Mouse (Mus musculus): ENCODE measurements around the gene Sh2d6. TPM values are rescaled to one million over a fixed set of nuclear protein-coding genes. Genes with fewer than 3 reads are reported as not detected.

Sh2d6 gene
- polyA plus RNA-seq (2012; ENCODE audit: insufficient read depth, insufficient read length, low replicate concordance, missing spikeins): not detected in 2 replicates

DNA sequence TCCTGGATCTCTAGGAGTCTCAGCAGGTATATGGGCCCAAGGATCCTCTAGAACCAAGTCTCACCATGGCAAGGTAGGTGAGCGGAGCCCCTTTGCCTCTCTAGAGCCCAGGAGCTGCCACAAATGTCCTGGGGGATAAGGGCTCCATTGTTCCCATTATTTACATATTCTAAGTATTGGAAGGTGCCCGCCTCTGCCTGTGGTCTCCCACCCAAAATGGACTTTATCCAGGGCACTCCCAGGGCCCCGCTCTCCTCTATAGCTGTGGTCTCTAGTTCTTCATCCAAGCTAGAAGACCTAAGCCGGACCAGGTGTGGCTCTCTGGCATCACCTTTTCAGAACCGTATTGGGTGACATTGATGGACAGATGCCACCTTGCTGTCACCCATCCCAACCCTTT lies at the start of gene Sh2d6:
Gene Sh2d6 (minus strand): TSS at position 101 of the 400 bp plus-strand sequence.
- 92% methylated on average over 5 of the region's 5 CpGs for WGBS
- peak within 1 kb of the TSS; percentile 55 for H3K27ac ChIP-seq (ENCODE audit: insufficient read depth, low read depth, low read length)
- TF ChIP-seq POLR2A (IDR thresholded peaks at IDR 0.05; ENCODE audit: insufficient read depth, low read depth, low read length) (no peak), CTCF (IDR thresholded peaks at IDR 0.05; ENCODE audit: insufficient read depth, low read depth, low read length) (no peak)
- peaks cover 23% of the 10 kb centered on the region for H3K4me1 ChIP-seq (ENCODE audit: control insufficient read depth, insufficient read depth, low read length)
- H3K4me3 ChIP-seq (ENCODE audit: insufficient read depth, low read depth, low read length): no peak within 1 kb of the TSS

DNA sequence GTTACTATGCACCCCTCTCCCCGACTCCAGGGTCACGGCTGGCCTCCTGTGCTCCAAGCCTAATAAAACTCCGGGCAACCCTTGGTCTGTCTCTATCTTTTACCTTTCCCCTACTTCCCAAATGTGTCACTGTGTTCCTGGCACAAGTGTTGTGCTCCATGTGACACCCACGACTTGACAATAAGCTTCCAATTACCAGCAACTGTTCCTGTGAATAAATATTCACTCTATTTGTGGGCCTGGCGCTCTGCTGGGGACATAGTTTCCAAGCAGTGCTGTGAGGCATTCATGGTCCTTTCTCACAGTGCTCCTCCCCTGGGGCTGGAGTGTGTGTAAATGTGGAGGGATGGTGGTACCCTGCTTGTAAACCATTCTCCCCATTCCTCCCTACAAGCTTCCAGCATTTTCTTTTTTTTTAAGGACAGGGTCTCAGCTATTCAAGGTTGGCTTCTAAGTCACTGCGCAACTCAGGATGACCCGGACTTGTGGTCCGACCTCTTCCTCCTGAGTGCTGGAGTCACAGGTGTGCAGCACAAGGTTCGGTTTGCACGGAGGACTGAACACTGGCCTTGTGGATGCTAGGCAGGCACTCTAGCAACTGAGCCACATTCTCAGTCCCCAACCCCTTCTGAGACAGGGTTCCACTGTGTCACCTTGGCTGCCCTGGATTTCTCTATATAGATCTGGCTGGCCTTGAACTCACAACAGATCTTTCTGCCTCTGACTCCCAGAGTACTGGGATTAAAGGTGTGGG lies 49.3 kb upstream of the Sh2d6 start:
- TF ChIP-seq POLR2A (IDR thresholded peaks at IDR 0.05; ENCODE audit: insufficient read depth, low read depth, low read length): no peak
- no peak for TF ChIP-seq CTCF (IDR thresholded peaks at IDR 0.05; ENCODE audit: insufficient read depth, low read depth, low read length)
- 0 out of 2 replicates have a peak overlapping the region, but pooled peaks have one; percentile 9 for H3K27ac ChIP-seq (ENCODE audit: insufficient read depth, low read depth, low read length)
- peaks cover 8% of the 10 kb centered on the region for H3K4me1 ChIP-seq (ENCODE audit: control insufficient read depth, insufficient read depth, low read length)
- no peak overlapping the region for H3K4me3 ChIP-seq (ENCODE audit: insufficient read depth, low read depth, low read length)
- 65% methylated on average over 10 of the region's 10 CpGs for WGBS

DNA sequence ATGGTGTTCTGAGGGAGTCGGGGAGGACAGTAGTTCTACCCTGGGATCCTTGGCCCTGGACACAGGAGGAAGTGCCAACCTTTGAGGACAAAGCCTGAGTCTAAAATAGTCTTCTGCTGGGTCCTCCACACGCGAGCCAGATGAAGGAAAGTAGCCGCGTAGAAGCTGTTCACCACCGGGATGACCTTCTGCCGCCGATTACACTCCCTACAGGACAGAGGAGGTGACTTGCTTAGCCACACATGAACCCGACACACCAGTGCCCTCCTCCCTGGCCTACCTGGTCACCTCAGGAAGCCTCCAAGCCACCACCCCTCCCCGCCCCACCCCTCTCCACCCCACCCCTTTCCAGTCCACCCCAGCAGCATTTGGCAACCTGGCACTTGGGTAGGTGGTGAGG lies 47.2 kb upstream of the Sh2d6 start:
- 85% methylated on average over 10 of the region's 10 CpGs for WGBS
- no peak for TF ChIP-seq CTCF (IDR thresholded peaks at IDR 0.05; ENCODE audit: insufficient read depth, low read depth, low read length)
- TF ChIP-seq POLR2A (IDR thresholded peaks at IDR 0.05; ENCODE audit: insufficient read depth, low read depth, low read length): no peak
- H3K4me1 ChIP-seq (ENCODE audit: control insufficient read depth, insufficient read depth, low read length): peaks cover 16% of the 10 kb centered on the region
- H3K27ac ChIP-seq (ENCODE audit: insufficient read depth, low read depth, low read length): no peak overlapping the region
- no peak overlapping the region for H3K4me3 ChIP-seq (ENCODE audit: insufficient read depth, low read depth, low read length)

DNA sequence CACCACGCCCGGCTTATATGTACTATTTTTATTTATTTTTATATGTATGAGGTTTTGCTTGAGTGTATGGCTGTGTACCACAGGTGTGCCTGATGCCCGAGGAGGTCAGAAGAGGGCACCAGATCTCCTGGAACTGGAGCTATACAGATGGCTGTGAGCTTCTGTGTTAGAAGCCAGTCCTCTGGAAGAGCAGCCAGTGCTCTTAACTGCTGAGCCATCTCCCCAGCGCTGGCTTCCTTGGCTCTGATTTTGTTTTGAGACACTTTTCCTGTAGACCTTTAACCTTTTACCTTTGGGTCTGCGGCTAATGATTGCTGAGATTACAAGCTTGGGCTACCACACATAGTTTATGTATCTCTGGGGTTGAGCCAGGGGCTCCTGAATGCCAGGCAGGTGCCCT lies 46.0 kb upstream of the Sh2d6 start:
- 92% methylated on average over 5 of the region's 5 CpGs for WGBS
- H3K4me1 ChIP-seq (ENCODE audit: control insufficient read depth, insufficient read depth, low read length): peaks cover 29% of the 10 kb centered on the region
- H3K27ac ChIP-seq (ENCODE audit: insufficient read depth, low read depth, low read length): no peak overlapping the region
- no peak overlapping the region for H3K4me3 ChIP-seq (ENCODE audit: insufficient read depth, low read depth, low read length)
- TF ChIP-seq POLR2A (IDR thresholded peaks at IDR 0.05; ENCODE audit: insufficient read depth, low read depth, low read length) (no peak), CTCF (IDR thresholded peaks at IDR 0.05; ENCODE audit: insufficient read depth, low read depth, low read length) (no peak)

DNA sequence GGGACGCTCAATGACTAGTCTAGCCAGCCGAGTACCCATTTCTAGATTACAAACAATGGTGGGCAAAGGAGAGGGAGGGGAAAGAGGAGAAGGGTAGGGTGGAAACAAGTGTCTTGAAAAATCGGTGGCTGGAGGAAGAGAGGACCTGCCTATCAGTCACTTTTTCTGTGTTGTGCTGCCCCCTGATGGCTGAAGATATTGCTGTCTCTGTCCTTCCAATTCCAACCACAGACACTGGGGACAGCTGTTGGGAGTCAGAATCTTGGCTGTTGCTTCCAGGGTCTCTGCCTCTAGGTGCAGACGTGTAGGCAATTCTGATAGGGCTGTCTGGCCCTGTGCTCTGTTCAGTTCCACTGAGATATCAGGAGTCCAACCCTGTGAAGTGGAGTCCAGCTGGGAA lies 44.5 kb upstream of the Sh2d6 start:
- Histone ChIP-seq H3K27ac (ENCODE audit: insufficient read depth, low read depth, low read length) (no peak overlapping the region), H3K4me1 (ENCODE audit: control insufficient read depth, insufficient read depth, low read length) (peaks cover 30% of the 10 kb centered on the region), H3K4me3 (ENCODE audit: insufficient read depth, low read depth, low read length) (no peak overlapping the region)
- WGBS: 2% methylated on average over 4 of the region's 4 CpGs
- TF ChIP-seq POLR2A (IDR thresholded peaks at IDR 0.05; ENCODE audit: insufficient read depth, low read depth, low read length) (no peak), CTCF (IDR thresholded peaks at IDR 0.05; ENCODE audit: insufficient read depth, low read depth, low read length) (peak; percentile 32; the same call in 1 of the 2 replicates)

DNA sequence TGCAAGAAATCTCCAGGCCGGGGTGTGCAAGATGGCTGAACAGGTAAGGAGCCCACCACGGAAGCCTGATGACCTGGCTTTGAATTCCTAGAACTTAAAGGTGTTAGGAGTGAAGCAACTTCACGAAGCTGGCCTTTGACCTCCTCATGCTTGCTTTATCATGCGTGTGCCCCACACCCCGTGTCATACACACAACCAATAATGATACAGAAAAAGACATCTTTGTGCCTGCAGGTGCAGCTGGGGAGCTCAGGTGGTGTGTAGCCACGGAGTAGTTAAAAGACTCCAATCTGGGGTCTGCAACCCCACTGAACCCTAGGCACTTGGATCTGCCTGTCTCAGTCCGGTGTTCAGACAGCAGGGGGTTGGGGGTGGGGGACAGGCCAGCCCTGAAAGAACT lies 44.0 kb upstream of the Sh2d6 start:
- TF ChIP-seq POLR2A (IDR thresholded peaks at IDR 0.05; ENCODE audit: insufficient read depth, low read depth, low read length) (no peak), CTCF (IDR thresholded peaks at IDR 0.05; ENCODE audit: insufficient read depth, low read depth, low read length) (no peak)
- Histone ChIP-seq H3K4me3 (ENCODE audit: insufficient read depth, low read depth, low read length) (no peak overlapping the region), H3K27ac (ENCODE audit: insufficient read depth, low read depth, low read length) (no peak overlapping the region), H3K4me1 (ENCODE audit: control insufficient read depth, insufficient read depth, low read length) (peaks cover 28% of the 10 kb centered on the region)
- 74% methylated on average over 7 of the region's 7 CpGs for WGBS

DNA sequence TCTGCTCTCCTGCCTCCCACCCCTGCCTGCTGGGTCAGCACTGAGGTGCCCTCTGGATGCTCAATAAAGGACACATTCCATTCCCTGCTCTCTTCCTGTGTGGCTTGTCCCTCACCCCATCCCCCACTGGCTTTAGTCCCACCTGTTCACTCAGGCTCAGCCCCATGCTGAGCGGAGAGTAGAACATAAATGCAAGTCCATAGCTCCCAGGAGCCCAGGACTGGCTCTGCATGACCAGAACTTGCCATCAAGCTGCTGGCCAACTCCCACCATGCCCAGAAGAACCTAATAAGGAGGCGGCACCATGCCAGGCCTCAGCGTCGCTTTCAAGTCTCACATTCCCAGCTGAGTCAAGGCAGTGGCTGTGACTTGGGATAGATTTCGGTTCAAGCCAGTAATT lies 41.4 kb upstream of the Sh2d6 start:
- peaks cover 28% of the 10 kb centered on the region for H3K4me1 ChIP-seq (ENCODE audit: control insufficient read depth, insufficient read depth, low read length)
- WGBS: 35% methylated on average over 5 of the region's 5 CpGs

DNA sequence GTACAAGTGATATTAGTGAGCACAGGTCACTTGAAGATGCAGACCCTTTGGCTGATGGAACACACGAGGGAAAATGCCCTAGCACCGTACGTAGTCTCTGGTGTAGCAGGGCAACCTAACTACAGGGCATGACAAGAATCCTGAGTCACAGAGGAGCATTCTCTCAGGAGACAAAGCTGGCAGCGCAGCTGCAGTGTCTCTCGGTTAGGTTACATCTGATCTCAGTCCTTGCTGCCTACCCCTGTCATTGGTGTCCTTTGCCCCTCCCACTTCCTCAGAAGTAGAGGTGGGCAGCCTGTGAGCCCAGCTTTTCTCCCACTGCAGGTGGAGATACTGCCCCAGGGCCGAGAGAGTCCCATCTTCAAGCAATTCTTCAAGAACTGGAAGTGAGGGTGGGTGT lies 41.0 kb upstream of the Sh2d6 start:
- Histone ChIP-seq H3K4me3 (ENCODE audit: insufficient read depth, low read depth, low read length) (no peak overlapping the region), H3K4me1 (ENCODE audit: control insufficient read depth, insufficient read depth, low read length) (peaks cover 28% of the 10 kb centered on the region), H3K27ac (ENCODE audit: insufficient read depth, low read depth, low read length) (peak overlapping the region; percentile 77)
- 32% methylated on average over 6 of the region's 6 CpGs for WGBS
- TF ChIP-seq CTCF (IDR thresholded peaks at IDR 0.05; ENCODE audit: insufficient read depth, low read depth, low read length) (no peak), POLR2A (IDR thresholded peaks at IDR 0.05; ENCODE audit: insufficient read depth, low read depth, low read length) (no peak)

More for the DNA sequence above, 41.4 kb upstream of the Sh2d6 start:
- H3K27ac ChIP-seq (ENCODE audit: insufficient read depth, low read depth, low read length): peak overlapping the region; percentile 77
- H3K4me3 ChIP-seq (ENCODE audit: insufficient read depth, low read depth, low read length): no peak overlapping the region
- no peak for TF ChIP-seq CTCF (IDR thresholded peaks at IDR 0.05; ENCODE audit: insufficient read depth, low read depth, low read length)
- no peak for TF ChIP-seq POLR2A (IDR thresholded peaks at IDR 0.05; ENCODE audit: insufficient read depth, low read depth, low read length)

DNA sequence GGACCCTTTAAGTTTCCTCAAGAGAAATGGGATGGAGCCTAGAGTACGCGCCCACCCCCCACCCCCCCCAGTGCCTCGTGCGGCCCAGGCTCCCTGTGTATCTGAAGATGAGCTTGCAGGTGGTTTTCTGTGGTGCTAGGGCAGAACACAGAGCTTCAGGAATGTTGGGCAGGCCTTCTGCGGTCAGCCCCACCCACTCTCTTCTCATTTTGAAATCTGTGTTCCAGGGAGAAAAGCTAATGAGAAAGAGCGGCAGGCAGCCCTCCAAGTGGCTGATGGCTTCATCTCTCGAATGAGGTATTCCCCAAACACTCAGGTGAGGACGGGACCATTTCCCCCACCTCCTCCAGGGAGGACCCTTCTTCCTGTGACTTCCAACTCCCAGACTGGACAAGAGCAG lies 39.3 kb upstream of the Sh2d6 start:
- Histone ChIP-seq H3K4me1 (ENCODE audit: control insufficient read depth, insufficient read depth, low read length) (peaks cover 22% of the 10 kb centered on the region), H3K4me3 (ENCODE audit: insufficient read depth, low read depth, low read length) (no peak overlapping the region), H3K27ac (ENCODE audit: insufficient read depth, low read depth, low read length) (no peak overlapping the region)
- TF ChIP-seq POLR2A (IDR thresholded peaks at IDR 0.05; ENCODE audit: insufficient read depth, low read depth, low read length) (no peak), CTCF (IDR thresholded peaks at IDR 0.05; ENCODE audit: insufficient read depth, low read depth, low read length) (no peak)
- WGBS: 81% methylated on average over 8 of the region's 8 CpGs

All from olfactory bulb, adult 2 months (tissue).